Mouse (Mus musculus) 416B (cell line): ENCODE results near the gene Gm19345.
A peak's percentile ranks its signal among the peaks of the same experiment; 100 is the strongest.

Source experiments
- DNase-seq: peaks from one replicate; pipeline ENCODE4 v3.0.0; 2011; ENCODE audit warnings: low read depth

Gene Gm19345

DNA sequence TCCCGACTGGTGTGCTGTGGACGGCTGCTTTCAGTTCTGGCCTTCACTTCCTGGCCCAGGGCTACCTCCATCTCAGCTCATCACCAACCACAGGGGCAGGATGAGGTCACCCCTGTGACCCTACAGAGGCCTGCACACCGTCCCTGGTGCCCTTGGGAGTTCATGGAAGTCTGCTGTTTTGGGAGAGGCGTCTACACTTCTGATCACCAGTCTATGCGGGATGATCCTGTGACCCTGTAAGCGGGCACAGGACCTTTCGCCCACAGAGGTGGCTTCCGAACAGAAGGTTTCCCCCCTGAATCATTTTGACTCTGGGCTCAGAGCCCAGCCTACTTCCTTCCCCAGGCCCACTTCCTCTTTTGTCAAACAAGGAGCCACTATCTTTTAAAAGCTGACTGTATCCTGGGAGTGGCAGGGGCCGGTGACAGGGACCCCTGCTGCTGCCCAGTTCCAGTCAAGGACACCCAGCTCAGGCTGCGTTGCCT, 19.4 kb downstream of the Gm19345 start:
- DNase-seq = peak; percentile 89

DNA sequence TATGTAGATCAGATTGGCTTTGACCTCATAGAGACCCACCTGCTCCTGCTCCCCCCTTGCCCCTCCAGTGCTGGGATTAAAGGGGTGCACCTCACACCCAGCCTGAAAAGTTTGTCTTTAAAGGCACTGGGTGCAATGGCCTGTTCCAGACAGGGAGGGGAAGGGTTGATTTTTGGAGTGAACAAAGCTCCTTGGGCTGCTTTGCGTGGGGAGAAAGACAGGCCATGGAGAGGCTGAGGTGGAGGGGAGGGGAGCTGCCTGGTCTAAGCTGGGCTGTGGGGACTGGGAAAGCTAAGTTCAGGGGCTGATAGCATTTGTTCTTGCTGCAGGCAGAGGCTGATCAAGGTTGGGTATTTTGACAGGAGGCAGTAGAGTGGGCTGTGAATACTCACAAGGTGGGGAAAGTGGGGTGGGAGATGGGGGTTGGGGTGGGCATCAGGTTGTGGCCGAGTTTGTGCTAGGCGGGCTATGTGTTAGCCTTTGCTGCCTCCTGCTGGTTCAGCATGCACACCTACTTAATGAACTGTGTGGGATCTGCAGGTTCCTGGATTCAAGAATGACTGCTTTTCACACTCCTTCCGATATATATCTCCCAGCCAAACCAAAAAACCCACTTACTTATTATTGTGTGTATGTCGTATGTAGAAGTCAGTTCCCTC, 20.3 kb downstream of the Gm19345 start:
- DNase-seq = peak; percentile 81

DNA sequence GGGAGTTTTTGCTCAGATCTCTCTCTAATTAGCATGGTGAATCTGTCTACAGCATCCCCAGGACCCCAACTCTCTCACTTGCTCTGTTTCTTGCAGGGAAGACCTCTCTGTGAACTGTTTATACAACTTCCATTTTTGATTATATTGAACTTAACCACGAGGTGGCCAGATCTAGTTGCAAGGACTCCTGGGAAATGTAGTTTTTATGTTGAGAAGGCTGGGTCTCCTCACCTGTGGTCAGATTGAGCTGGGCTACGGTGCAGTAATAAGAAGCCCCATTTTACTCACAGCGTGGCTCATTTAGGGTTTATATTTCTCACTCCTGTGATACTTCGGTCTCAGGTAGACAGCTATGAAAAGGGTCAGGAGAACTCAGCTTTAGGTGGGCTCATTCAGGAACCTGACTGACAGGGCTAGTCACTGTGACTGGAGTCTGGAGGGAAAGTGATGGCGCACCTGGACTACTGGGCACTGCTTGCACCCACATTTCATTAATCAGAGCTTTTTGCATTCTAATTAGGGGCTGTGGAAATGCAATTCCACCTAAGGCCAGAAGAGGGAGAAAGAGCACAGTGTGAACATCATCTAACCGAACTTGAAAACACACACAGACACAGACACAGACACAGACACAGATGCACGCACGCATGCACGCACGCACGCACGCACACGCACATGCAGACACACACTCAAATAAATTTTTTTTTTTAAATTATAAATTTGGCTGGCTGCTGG, 24.3 kb downstream of the Gm19345 start:
- peak; percentile 86 for DNase-seq

DNA sequence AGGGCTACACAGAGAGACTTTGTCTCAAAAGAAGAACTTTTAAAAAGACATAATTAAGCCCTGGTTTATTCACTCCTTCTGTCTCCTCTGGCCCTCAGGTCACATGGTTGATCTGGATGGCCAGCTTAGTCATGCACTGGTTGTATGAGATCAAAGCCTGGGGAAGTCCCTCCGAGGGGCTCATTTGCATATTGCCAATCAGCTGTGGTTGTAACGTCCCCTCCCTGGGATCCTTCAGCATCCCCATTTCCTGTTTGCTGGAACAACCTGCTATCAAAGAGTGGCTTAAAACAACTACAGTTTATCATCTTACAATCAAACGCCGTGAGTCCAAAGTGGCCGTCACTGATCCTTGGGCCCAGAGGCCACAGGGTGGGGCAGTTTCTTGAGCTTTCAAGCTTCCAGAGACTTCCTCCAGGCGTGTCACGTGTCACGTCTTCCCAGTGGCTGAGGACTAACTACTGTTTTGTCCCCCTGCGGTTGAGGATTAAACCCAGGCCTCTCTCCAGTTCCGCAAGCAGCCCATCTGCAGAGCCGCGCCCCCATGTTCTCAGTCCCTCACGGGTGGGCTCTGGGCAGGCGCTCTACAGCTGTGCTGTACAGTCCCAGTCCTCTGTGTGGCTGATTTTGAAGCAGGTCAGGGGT, 25.1 kb downstream of the Gm19345 start:
- DNase-seq = peak; percentile 92

DNA sequence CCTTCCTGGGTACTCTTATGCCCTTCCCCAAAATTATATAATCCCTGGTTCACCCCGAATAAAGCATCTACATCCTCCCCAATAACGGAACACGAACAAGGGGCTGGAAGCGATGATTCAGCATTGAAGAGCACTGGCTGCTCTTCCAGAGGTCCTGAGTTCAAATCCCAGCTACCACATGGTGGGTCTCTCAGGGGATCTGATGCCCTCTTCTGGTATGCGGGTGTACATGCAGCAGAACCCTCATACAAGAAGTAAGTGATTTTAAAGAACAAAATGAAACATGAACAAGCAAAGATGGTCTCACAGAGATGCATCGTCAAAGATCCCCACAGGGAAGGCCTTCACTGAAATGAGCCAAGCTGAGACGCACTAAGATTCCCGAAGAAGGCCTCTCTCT, 29.0 kb downstream of the Gm19345 start:
- peak; percentile 28 for DNase-seq

DNA sequence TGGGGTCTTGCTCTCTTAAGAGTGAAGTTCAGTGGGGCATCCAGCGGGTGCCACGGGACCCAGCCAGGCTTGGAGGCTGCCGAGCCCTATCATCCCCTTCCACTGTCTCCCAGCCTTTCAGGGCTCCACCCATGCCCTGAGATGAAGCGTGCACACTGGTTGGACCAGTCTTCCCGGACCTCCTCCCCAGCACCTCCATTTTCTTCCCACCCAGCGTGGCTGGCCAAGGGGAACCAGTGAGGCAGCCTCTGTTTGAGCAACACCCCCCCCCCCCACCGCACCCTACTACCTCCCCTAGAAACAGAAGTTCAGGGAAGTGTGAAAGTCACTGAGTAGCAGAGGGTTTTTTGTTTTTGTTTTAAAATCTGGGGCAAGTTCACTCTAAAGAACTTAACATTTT, 36.0 kb downstream of the Gm19345 start, which contains the start of gene Ceacam19:
Gene Ceacam19 (minus strand): TSS at position 117 of the 400 bp plus-strand sequence.
- no peak for DNase-seq

DNA sequence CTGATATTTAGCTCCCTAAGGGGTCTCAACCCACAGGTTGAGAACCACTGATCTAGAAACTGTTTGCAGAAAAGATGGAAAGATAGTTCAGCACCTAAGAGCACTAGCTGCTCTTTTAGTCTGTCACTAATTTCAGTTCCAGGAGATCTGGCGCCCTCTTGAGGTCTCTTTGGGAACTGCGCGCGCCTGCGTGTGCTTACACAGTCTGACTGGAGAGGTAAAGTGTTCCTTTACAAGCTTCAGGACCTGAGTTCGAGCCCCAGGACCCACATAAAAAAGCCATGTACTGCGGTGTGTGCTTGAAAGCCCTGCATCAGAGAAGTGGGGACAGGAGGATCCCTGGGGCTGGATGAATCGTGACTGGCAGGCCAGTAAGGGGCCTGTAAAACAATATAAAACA, 38.1 kb downstream of the Gm19345 start:
- peak; percentile 81 for DNase-seq
